Mouse (Mus musculus): ENCODE measurements around the gene Cdc42ep2.

Cdc42ep2 gene

GRCm38 (mm10) chr19:5940173-5940572 is 15.6 kb upstream of the Cdc42ep2 start:
- no peak for DNase-seq

DNA sequence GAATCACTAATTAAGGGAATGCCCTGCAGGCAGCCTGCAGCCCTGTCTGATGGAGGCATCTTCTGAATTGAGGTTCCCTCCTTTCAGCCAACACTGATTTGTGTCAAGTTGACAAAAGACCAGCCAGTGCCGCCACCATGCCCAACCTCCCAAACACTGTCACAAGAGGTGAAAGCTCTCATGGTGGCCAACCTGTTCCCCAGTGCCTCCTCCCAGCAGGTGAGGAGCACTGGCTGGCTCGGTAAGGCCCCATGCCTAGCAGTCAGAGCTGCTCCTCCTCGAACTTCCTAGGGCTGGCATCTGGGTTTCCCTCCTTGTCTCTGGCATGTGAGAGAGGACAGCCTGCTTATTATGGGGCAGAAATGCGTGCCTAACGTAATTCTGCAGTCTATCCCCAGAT is 15.1 kb upstream of the Cdc42ep2 start:
- DNase-seq = no peak

DNA sequence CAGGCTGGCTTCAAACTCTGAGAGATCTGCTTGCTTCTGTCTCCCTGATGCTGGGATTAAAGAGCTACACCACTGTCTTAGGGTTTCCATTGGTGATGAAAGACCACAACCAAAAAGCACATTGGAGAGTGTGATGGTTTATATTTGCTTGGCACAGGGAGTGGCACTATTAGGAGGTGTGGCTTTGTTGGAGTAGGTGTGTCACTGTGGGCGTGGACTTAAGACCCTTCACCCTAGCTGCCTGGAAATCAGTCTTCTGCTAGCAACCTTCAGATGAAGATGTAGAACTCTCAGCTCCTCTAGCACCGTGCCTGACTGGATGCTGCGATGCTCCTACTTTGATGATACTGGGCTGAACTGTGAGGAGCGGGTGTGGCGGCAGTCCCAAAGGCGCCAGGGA is 13.9 kb upstream of the Cdc42ep2 start:
- DNase-seq = no peak

DNA sequence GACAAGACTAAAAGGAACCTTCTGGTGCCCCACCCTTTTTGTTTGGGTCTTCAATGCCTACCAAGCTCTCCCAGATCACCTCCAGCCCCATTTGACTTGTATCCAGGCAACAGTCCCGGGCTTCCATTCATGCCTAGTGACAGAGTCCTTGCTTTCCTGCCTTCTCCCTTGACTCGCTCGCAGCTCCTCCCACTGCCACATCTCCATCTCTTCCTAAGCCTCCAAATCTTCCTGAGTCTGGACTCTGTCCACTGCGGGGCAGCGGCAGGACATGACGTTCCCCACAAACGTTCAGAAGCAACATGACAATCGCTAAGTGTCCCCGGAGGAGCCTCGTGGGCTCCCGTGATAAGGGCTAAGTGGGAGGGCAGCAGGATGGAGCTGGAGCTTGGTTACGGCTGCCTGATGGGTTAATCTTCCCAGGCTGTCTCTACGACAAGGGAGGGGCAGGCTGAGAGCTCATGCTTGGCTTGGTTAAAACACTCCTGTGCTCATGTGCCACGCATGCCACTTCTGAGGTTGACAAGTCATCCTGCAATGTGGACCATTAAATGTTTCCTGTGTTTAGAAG is 13.3 kb upstream of the Cdc42ep2 start:
- no peak for DNase-seq

- no peak for DNase-seq
Measured at GRCm38 (mm10) chr19:5937095-5937835, 12.6 kb upstream of the Cdc42ep2 start.

- DNase-seq = no peak
Measured at GRCm38 (mm10) chr19:5935691-5936090, 11.1 kb upstream of the Cdc42ep2 start.

DNA sequence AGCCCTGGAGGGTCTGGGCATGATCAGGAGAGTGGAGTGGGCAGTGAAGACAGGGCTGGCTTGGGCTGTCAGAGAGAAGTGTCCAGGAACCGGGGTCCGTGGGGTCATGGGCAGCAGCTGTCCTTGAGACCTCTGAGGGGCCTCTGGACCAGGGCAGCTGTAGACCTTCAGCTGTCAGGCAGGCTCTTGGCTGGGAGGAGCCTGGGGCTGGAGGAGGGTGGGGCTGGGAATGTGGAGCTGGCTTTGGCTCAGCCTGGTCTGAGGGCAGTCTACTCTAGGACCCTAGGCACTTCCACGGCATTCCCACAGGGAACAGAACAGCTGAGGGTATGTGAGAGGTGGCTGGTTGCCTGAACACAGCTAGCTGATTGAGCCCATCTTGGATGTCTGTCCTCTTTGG is 10.7 kb upstream of the Cdc42ep2 start:
- DNase-seq = no peak

DNA sequence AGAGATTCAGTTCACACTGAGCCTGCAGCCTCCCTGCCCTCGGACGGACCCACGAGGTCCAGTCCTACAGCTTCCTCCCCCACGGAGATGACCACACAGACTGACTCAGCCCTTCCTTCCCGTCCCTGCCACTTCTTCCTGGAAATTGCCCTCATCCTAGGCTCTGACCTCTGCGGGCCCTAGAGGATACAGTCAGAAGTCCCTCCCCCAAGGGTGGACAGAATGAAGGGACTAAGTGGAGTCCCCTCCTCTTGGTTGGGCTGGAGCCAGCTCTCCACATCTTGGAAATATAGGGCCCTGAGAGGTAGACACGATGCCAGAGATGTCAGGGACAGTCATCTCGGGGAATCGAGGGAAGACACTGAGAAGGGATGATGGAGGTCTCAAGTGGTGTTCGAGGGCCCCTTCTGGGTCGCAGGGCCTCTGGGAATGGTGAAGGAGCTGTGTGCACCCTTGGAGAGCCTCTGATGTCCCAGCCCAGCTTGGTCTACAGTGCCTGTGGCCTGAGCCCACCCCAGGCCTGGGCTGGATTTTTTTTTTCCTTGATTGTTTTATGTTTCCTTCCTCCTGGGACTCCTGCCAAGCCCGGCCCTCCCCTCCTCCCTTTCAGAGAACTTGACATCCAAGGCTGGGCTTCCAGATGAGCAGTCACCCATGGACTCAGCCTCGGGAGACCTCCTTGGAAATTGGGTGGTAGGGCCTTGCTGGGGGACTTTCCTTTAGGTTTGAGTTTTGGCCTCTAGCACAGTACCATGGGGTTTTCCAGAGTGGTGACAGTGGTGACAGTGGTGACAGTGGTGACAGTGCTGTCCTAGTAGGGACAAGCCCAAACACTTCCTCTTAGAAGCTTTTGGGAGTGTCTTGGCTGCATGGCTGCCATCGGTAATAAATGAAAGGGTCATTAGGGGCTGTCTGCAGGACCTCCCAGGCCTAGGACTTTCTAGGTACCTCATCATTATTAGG is 5.3 kb upstream of the Cdc42ep2 start:
- DNase-seq = no peak

GRCm38 (mm10) chr19:5928546-5928945 is 3.9 kb upstream of the Cdc42ep2 start:
- no peak for DNase-seq

- no peak for DNase-seq
Measured at GRCm38 (mm10) chr19:5928104-5928503, 3.5 kb upstream of the Cdc42ep2 start.

GRCm38 (mm10) chr19:5927532-5927931 is 2.9 kb upstream of the Cdc42ep2 start:
- no peak for DNase-seq

DNA sequence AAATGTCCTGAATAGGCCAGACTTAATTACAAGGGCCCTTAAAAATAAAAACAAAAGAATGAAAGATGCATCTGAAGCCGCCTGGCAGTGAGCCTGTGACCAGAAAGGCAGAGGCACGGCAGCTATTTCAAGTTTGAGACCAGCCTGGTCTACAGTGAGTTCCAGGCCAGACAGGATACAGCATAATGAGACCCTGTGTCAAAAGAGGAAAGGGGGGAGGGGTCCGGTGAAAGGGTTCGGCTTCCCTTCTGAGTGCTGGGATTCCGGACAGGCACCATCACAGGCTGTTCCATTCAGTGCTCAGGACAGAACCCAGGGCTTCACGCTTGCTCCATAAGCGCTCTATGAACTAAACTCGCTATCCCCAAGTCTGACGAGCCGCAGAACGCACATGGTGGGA is 2.4 kb upstream of the Cdc42ep2 start:
- no peak for DNase-seq

GRCm38 (mm10) chr19:5925311-5925855 is 767 bp upstream of the Cdc42ep2 start:
- no peak for DNase-seq

DNA sequence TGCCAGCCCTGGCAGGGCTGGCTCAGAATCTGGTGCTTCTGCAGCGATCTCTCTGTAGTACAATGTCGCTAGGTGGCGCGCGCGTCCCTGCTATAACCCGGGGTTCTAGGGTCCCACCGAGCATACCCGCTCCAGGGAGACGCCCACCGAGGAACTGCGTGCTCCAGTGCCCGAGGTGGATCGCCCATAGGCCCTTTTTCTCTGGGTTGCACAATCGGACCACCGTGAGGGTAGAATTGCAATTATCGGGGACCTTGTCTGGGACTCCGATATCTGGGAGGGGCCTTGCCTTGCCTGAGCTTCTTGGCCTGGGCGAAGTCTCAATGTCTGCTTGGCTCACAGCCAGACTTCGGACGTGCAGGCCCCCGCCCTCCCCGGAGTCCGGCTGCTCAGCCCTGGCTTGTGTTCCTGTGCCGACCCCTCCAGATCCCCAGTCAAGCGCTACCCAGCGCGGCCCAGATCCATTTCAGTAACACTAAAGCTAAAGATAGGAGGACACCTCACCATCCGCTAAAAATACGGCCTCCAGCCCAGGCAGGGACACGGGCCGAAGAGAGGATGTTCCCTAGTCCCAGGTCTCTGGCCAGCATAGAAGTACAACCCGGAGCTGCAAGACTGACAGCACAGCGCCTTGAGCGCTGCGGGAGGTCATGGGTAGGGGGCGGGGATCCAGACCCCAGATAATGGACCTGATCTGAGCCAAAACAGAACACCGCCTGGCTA is 465 bp downstream of the Cdc42ep2 start:
- DNase-seq = peak; percentile 73 to 74

GRCm38 (mm10) chr19:5922963-5923362 is 1.7 kb downstream of the Cdc42ep2 start:
- no peak for DNase-seq

GRCm38 (mm10) chr19:5922119-5922942 is 2.3 kb downstream of the Cdc42ep2 start:
- no peak for DNase-seq

GRCm38 (mm10) chr19:5921715-5922114 is 2.9 kb downstream of the Cdc42ep2 start:
- DNase-seq = no peak

DNA sequence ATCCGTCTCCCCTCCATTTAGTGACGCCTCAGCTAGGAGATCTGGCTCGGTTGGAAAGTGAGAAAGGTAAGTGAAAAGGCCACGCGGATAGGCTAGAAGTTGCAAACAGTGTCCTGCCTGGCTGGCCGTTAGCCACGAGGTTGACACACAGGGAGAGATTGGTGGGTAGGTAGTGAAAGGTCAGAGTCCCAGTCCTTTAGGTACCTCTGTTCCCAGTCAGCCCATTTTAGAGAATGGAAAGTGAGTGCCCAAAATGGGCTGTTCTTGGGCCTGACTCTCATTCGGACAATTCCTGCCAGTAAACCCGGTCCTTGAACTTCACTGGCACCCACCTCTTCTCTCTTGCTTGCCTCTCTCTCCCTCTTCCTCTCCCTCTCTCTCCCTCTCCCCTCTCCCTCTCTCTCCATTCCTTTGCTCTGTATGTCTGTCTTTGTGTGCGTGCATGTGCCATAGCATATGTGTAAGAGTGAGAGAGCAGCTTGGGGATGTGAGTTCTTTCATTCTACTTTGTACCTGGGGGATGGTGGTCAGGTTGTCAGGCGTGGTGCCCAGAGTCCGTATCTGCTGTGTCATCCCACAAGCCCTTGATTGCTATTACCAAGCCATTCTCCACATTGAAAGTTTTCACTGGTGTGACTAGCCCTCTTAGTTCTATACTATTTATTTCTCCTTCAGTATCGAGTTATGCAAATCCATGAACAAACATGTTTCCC is 11.5 kb downstream of the Cdc42ep2 start, which contains the start of gene Dpf2:
Gene Dpf2, minus strand, starts transcription at position 4 of the 713 bp plus-strand sequence.
- no peak for DNase-seq

DNA sequence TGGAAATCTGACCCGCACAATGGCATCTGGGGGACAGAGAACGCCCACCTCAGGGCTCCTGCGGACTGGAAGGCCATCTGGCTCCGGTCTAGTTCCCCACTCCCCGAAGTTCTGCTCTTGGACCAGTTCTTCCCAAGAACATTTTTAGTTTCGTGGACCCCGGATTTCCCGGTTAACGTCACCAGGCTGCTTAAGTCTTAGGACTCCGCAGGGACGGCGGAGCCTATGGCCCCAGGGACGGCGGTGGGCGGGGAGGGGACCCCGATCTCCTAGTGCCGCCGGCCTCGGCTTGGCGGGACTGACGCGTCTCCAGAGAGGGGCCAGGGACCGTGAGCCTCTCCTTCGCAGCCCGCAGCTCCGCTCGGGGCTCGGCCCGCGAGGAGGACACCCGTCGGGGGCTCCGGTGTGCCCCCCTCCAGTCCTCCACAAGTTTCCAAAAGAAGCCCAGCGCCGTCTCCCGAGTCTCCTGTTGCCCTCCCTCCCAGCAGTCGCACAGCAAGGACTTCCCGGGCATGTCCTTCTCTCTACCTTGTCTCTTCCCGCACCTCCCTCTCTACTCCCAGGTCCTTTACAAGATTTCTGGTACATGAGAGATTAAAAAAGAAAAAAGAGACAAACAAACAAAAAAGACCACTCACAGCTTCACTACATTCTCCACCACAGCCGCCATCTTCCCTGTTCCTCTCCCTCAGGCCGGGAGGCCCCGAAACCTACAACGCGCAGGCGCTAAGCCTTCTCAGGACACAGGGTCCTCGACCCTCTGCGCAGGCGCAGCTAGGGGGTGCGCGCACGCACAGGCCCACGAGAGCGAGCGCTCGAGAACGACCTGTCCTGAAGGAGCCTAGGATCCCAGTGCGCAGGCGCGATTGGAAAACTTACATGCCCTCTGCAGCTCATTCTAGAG is 12.3 kb downstream of the Cdc42ep2 start:
- peak; percentile 99 for DNase-seq
